Mouse (Mus musculus) erythroblast, adult 5-6 weeks (primary cell): ENCODE data around the gene Brinp1. TPM values are rescaled to one million over a fixed set of nuclear protein-coding genes. Genes with fewer than 3 reads are reported as not detected.
"Not testable (repeated sequence)": the region's sequence is repeated elsewhere in the genome, so short reads cannot be mapped to it uniquely, and the experiment has no call there.

Source experiments
- ATAC-seq: replicated peaks from 2 replicates; pipeline ENCODE4 v1.8.0; 2016; ENCODE audit warnings: moderate number of reproducible peaks, mild to moderate bottlenecking, moderate TSS enrichment, inconsistent platforms; ENCODE audit not compliant: poor library complexity, low FRiP score, severe bottlenecking
- total RNA-seq, 2 experiments: library from RNA; stranded (forward) in 1 of 2; stranded (reverse) in 1 of 2; fragments of 150-400 nt in 1 of 2; fragments of 200-764, 138-1000 nt in 1 of 2; gene quantifications; 2 replicates each; pipeline versions ENCODE4 v1.2.3 to v1.2.4; 2015 to 2017; ENCODE audit warnings: low replicate concordance in 2 of 2

Gene Brinp1
- total RNA-seq, 2 experiments from 2014 or later = not detected

DNA sequence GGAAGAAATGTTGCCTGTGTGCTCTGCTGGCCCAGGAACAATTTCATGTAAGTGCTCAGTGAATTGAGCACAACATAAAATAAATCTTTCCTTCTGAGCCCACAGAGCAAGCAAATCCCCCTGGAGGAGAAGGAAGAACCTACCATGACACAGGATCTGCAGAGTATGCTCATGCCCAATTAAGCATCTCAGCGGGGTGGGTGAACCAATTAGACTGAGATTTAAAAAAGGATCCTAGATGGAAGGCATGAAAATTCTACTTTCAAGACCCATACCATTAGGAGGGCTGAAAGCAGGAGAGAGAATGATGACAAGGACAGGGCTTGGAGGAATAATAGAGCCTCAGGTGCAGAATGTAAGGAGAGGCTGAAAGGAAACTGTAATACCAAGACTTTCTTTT lies 107.2 kb downstream of the Brinp1 start:
- no peak for ATAC-seq

DNA sequence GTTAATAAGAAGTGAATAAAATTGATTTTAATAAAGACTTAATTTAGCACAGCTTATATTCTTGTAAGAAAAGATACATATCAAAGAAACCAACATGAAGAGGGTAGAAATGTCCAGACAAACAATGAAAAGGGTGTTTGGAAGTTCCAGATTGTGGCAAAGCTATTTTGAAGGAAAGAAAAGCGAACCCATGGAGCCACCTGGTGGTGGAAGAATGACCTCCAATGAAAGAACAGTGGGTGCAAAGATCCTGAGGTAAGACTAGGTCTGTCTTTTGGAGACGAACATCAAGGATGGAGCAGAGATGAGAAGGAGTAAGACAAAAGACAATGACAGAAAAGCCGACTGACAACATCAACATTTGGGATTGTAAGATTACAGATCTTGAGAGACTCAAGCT lies 108.2 kb downstream of the Brinp1 start:
- no peak for ATAC-seq

DNA sequence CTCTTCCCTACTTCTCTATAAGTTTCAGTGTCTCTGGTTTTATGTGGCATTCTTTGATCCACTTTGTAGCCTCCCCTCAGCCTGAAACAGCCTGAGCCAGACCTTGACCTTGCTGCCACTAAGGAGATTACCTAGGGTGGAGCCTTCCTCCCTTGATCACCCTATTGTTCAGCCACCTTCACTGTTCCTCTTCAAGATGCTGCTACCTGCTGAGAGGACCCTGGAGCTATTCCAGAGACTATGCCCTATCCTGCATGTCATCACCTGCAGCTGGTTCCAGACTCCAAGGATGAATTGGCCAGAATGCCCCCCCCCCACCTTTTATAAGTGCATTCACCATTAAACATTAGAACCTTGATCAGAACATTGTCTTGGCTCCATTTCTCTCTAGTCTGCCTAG lies 140.2 kb downstream of the Brinp1 start:
- not testable (repeated sequence) for ATAC-seq

DNA sequence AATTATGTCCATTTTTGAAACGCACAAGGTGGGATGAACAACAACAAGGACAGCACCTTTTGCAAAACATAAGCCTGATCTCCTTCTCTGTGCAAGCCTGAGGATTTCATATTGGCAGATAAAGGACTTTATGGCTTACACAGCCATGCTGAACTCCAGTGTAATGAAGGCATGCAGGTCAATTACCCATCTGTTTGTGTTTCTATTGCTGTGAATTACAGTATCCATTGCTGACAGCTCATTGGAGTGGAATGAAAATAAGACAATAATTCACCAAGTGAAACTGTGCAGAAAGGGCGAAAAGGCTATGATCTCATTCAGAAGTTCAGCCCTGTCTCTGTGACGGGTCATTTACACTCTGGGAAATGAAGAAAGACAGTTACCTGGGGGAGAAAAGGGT lies 147.7 kb downstream of the Brinp1 start:
- ATAC-seq = no peak

DNA sequence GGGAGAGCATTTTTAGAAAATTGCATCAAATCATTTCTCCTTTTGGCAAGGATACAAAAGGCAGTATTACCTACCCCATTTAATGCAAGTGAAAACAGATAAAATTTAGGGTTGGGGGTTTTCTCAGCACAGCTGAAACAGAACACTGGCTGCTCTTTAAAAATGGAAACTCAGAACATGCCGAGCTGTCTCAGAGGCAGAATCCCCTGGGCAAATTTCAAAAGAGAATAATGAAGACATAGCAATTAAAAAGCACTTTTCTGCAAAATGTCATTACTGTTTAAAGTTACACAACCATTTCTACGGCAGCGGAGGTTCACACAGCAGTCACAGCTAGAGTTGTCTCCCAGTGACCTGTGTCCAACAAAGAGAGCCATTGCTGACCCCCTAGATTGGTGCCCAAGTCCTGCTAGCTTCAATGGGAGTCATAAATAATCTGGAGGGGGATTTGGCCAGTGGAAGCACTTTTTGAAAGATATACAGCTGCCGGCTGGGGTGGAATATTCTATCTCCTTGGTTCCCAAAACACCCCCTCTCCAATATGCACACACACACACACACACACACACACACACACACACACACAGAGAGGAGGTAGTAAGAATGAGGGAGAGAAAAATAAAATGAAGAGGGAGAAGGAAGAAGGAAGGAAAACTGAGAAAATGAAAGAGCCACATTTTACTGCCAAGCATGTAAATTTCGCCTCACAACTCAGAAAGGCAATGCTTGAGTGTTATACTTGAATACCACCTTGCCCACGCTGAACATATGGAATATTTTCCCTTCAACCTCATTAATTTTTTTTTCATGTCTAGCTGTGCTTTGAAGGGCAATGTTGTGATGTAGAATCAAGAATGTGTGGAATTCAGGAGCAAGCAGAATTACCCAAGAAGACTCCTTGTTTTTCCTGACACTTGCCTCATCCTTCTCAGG lies 152.0 kb downstream of the Brinp1 start:
- ATAC-seq = no peak

DNA sequence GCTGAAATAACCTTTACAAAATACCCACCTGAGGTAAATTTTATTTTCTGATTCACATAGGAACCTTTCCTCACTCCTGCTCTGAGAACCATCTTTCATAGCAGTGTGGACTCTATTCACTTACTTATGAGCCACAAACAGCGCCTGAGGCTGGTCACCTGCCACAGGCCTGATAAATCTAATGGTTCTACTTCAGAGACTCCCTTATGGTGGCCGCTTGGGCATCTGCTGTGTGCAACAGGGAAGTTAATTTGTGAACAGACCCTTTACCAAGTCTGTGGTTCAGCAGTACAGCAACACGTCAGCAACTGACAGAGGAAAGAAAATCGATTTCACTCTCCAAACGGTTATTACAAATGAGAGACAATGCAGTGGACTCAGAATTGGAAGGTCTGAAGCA lies 164.2 kb downstream of the Brinp1 start:
- no peak for ATAC-seq

DNA sequence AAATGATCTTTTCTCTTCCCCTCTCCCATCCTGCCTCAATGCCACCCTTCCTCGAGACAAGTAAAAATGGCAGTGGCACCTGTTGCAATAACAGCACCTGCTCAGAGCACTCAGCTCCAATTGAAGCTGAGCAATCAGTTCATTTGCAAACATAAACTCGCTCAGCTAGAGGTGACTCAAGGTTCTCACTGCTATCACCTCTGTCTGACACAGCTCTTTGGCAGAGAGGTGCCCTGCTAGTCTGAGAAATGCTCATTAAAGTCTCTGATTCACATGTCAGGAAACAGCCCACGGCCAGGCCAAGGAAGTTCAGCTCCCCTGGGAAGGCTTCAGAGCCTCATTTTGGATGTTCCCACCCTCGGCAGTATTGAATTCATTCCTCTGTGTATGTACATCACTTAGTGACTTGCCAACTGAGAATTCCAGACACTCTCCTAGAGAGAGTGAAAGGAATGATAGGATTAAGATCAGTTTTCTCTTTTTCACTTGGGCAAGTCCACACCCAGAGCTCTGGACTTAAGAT lies 165.7 kb downstream of the Brinp1 start:
- no peak for ATAC-seq

DNA sequence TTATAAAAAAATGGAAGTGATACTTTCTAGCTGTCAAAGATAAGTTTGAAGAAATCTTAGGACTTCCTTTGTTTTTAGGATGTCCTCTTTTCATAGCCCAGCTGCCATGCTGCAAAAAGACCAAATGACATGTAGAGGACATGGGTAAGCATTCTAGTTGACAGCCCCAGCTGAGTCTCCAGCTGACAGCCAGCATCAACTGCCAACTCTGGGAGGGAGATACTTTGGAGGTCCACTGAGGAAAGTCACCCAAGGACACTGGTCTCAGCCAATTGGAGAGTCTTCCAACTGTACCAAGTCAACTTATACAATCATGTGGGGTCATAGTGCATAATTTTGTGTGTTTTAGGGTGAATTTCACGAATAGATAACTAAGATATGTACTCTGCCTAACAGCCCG lies 166.6 kb downstream of the Brinp1 start:
- ATAC-seq = no peak

DNA sequence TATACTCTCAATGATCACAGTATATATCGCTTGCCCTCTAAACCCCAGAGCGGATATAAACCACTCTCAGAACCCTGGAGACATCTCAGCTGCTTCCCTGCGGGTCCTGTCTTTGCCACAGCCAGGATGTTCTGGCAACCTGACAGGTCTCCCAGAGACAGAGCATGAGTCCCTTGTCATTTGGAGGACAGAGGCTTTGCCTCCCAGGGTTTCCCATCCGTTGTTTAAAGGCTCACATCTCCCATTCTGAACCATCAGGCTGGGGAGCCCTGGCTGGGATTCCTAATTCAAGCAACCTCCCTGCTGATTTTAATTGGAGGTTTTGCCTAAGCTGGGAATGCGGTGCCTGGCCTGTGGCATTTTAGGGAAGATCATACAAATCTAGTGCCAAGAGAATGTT lies 185.9 kb downstream of the Brinp1 start:
- ATAC-seq = no peak

DNA sequence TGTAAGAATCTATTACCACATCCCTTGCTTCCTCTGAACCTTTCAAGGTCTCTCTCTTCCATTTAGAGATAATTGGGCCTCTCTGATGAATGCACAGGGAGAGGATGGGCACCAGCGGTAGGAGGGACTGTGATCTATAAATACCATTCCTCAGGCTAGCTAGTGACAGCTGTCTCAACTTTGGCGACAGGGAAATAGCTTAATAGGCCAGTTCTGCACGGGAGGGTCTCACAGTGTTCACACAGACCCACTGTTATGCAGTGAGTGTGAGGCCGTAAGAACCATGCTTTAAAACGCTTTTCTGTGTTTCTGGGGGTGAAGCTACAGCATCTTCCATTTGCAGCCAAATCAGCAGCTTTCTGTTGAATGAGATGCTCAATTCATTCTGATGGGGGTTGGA lies 186.8 kb downstream of the Brinp1 start:
- no peak for ATAC-seq

DNA sequence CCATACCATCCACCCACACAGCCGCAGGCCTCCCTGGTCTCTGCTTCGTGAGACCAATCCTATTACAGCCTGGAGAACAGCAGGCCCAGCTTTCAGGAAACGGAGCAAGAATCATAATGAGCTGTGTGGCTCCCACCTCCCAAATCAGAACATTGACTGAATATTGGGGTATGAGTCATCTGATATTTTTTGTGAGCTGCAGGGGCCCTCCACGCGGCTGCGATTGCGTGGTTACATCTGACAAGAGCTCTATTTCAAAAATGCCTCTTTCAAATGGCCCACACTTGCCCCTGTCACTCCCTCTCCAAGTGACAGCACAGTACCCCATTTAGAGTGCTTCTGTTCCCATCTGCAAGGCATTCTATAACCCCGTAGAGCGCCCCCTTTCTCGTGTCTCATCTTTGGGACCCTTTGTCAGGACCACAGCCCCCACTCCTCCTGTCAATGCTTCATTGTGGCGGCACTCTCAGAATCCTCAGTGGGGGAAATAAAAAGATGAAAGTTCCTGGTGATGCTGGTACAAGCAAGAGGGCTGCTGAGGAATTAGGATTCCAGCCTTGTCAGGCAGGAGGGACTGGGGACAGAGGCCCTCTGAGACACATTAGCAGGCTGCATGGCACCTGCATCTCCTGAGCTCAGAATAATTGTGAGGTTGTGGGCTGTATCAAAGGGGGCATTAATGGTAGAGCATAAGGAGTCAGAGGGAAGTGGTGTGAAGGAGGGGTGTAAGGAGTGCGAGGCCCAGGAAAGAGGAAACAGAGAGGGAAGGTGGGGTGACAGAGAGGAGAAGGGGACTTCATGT lies 188.2 kb downstream of the Brinp1 start:
- ATAC-seq = no peak

DNA sequence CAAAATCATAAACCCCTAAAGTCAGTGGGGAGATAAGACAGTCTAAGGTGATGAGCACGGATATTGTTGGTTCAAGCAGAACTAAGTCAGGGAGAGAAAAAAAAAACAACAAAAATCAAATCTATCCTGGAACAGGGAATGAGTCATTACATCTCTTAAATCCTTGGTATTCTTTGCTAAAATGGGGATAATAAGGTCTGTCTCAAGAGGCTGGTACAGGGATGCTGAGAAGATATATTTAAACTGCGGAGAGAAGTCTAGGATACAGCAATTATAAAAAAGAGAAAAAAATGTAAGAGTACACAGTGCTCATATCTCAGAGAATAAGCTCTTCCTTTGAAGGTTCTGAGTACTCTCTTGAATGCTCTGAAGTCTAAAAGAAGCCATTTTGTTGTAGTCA lies 189.3 kb downstream of the Brinp1 start:
- no peak for ATAC-seq

DNA sequence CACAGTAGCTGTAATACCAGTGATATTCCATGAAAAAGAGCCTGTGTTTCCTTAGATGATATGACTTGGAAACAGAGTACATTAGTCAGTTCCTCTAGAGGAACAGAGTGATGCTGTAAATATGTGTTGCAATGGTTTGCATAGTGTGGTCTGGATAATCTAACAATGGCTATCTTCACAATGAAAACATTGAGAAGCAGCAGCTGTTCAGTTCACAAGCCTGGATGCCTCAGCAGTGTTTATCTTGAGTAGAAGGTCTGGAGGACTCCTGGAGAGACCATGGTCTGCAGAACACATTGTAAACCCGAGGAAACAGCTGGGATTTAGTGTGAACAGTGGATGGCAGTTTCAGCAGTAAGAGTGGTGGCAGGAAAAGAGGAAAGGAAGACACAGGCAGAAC lies 233.2 kb downstream of the Brinp1 start:
- ATAC-seq = no peak
